Mouse (Mus musculus) ES-E14 (cell line): ENCODE results near the gene Trmt44. TPM values are rescaled to one million over a fixed set of nuclear protein-coding genes. Genes with fewer than 3 reads are reported as not detected.
A peak's percentile ranks its signal among the peaks of the same experiment; 100 is the strongest.

Experiments
- DNase-seq: peaks from one replicate; pipeline ENCODE4 v3.0.0-alpha.2; 2013; ENCODE audit warnings: low read depth, low spot score
- H3K27ac ChIP-seq: 2 replicates; pipeline ENCODE4 v1.5.1; 2012; ENCODE audit warnings: low read depth, mild to moderate bottlenecking, low read length, moderate library complexity, mixed read lengths; ENCODE audit not compliant: poor library complexity, insufficient read depth, severe bottlenecking
- H3K36me3 ChIP-seq: 2 replicates; pipeline ENCODE4 v1.6.1; 2012; ENCODE audit warnings: mild to moderate bottlenecking, low read length, moderate library complexity, mixed read lengths; ENCODE audit not compliant: control insufficient read depth, poor library complexity, insufficient read depth, severe bottlenecking
- H3K4me1 ChIP-seq, 2 experiments: fragments of 150-350 bp in 1 of 2; sonication (generic) in 1 of 2; 2 replicates each; pipeline ENCODE4 v1.6.1; 2012; ENCODE audit warnings: low read length in 2 of 2, mild to moderate bottlenecking in 1 of 2, mixed read lengths in 1 of 2; ENCODE audit not compliant: control insufficient read depth in 2 of 2, insufficient read depth in 2 of 2, poor library complexity in 1 of 2
- H3K4me3 ChIP-seq, 2 experiments: fragments of 150-350 bp in 1 of 2; sonication (generic) in 1 of 2; 2 replicates each; pipeline ENCODE4 v1.5.1; 2012; ENCODE audit warnings: low read length in 2 of 2, low read depth in 1 of 2, mild to moderate bottlenecking in 1 of 2, mixed read lengths in 1 of 2; ENCODE audit not compliant: insufficient read depth in 1 of 2, poor library complexity in 1 of 2, severe bottlenecking in 1 of 2
- H3K9ac ChIP-seq: 2 replicates; pipeline ENCODE4 v1.6.1; 2012; ENCODE audit warnings: low read depth, mild to moderate bottlenecking, low read length, mixed read lengths; ENCODE audit not compliant: poor library complexity, insufficient read depth, severe bottlenecking
- H3K9me3 ChIP-seq: fragments of 150-350 bp; sonication (generic); 2 replicates; pipeline ENCODE4 v1.6.1; 2012; ENCODE audit warnings: low read depth, mild to moderate bottlenecking, low read length; ENCODE audit not compliant: control insufficient read depth, insufficient read depth
- CHD2 ChIP-seq: IDR thresholded peaks from 2 replicates; pipeline ENCODE4 v1.6.1; 2014; ENCODE audit warnings: mild to moderate bottlenecking, low read depth, low read length, inconsistent platforms
- HCFC1 ChIP-seq: IDR thresholded peaks from 2 replicates; pipeline ENCODE4 v1.6.1; 2012; ENCODE audit warnings: low read length, inconsistent platforms, borderline replicate concordance; ENCODE audit not compliant: insufficient read depth
- MAFK ChIP-seq: IDR thresholded peaks from 2 replicates; pipeline ENCODE4 v1.6.1; 2014; ENCODE audit warnings: mild to moderate bottlenecking, low read depth, low read length, inconsistent platforms; ENCODE audit not compliant: insufficient read depth
- ZC3H11A ChIP-seq: IDR thresholded peaks from 2 replicates; pipeline ENCODE4 v1.6.1; 2012; ENCODE audit warnings: low read depth, mild to moderate bottlenecking, inconsistent platforms, low read length, borderline replicate concordance
- ZNF384 ChIP-seq: IDR thresholded peaks from 2 replicates; pipeline ENCODE4 v1.6.1; 2012; ENCODE audit warnings: low read depth, low read length, inconsistent platforms
- in situ Hi-C, 2 experiments: fragments of 600-800 bp; cut with MboI; formaldehyde crosslinking; loops; one replicate each; pipeline ENCODE4 v1.15.1; 2025; ENCODE audit warnings: low sequenced_read_pairs in 2 of 2, inconsistent platforms in 1 of 2; ENCODE audit not compliant: unreplicated experiment in 2 of 2
- total RNA-seq: library from RNA; depleted of rRNA; stranded (reverse); fragments of 300-350 nt; gene quantifications from 2 replicates; pipeline ENCODE4 v1.2.3, GENCODE M21; 2012

Trmt44 gene
- total RNA-seq, 1 experiment = 15.1 TPM

GRCm38 (mm10) chr5:35559447-35559846 is 15.4 kb downstream of the Trmt44 start:
- Histone ChIP-seq H3K27ac (no peak overlapping the region), H3K36me3 (peaks cover 39% of the 10 kb centered on the region), H3K4me3 (no peak overlapping the region), H3K4me1 (0 out of 4 replicates have a peak, but pooled peaks cover 0 to 3% of the 10 kb centered on the region in 2 experiments), H3K9ac (no peak overlapping the region), H3K9me3 (no peaks in the 10 kb centered on the region)
- no peak for DNase-seq
- TF ChIP-seq ZC3H11A (no peak), MAFK (no peak), ZNF384 (no peak), HCFC1 (no peak), CHD2 (no peak)
- in situ Hi-C loops = no loop called here

- no peak overlapping the region for H3K4me3 ChIP-seq
- TF ChIP-seq HCFC1 = no peak
- TF ChIP-seq ZNF384 = no peak
- TF ChIP-seq ZC3H11A = no peak
- TF ChIP-seq MAFK = no peak
- no peak for TF ChIP-seq CHD2
- peaks cover 30% of the 10 kb centered on the region for H3K36me3 ChIP-seq
- H3K27ac ChIP-seq = no peak overlapping the region
- H3K9me3 ChIP-seq = no peaks in the 10 kb centered on the region
- H3K9ac ChIP-seq = no peak overlapping the region
- DNase-seq = peak; percentile 16
- 0 out of 4 replicates have a peak, but pooled peaks cover 0 to 1% of the 10 kb centered on the region in 2 experiments for H3K4me1 ChIP-seq
- in situ Hi-C loops = no loop called here
Observed at GRCm38 (mm10) chr5:35557946-35558621, 16.8 kb downstream of the Trmt44 start.

GRCm38 (mm10) chr5:35556393-35556792 is 18.5 kb downstream of the Trmt44 start:
- in situ Hi-C loops = no loop called here
- peaks cover 14% of the 10 kb centered on the region; the same call in 1 of the 2 replicates for H3K36me3 ChIP-seq

GRCm38 (mm10) chr5:35552838-35553539 is 21.9 kb downstream of the Trmt44 start:
- TF ChIP-seq ZNF384 (no peak), HCFC1 (no peak), ZC3H11A (no peak), MAFK (no peak), CHD2 (no peak)
- Histone ChIP-seq H3K9ac (no peak overlapping the region), H3K9me3 (no peaks in the 10 kb centered on the region), H3K27ac (no peak overlapping the region), H3K36me3 (peaks cover 8% of the 10 kb centered on the region; the same call in 1 of the 2 replicates), H3K4me3 (no peak overlapping the region), H3K4me1 (no peaks in the 10 kb centered on the region)
- in situ Hi-C loops = no loop called here
- no peak for DNase-seq

More at GRCm38 (mm10) chr5:35556393-35556792, 18.5 kb downstream of the Trmt44 start:
- 0 out of 4 replicates have a peak, but pooled peaks cover 0 to 1% of the 10 kb centered on the region in 2 experiments for H3K4me1 ChIP-seq
- DNase-seq = no peak
- H3K4me3 ChIP-seq = no peak overlapping the region
- no peak overlapping the region for H3K9ac ChIP-seq
- TF ChIP-seq CHD2 (no peak), ZC3H11A (no peak)
- H3K9me3 ChIP-seq = no peaks in the 10 kb centered on the region
- H3K27ac ChIP-seq = no peak overlapping the region
